Mouse (Mus musculus) heart, postnatal 0 days (tissue): ENCODE results near the gene Nle1.

ENCODE experiments used
- CTCF ChIP-seq: IDR thresholded peaks from 2 replicates; pipeline ENCODE4 v1.5.1; 2016; ENCODE audit warnings: antibody characterized with exemption, control low read depth, low read depth
- EP300 ChIP-seq: IDR thresholded peaks from 2 replicates; pipeline ENCODE4 v1.6.1; 2016; ENCODE audit warnings: antibody characterized with exemption, low read depth

GRCm38 (mm10) chr11:82862638-82863037 is 45.6 kb downstream of the Nle1 start:
- no peak for TF ChIP-seq CTCF
- no peak for TF ChIP-seq EP300
